Mouse (Mus musculus): Measurements from ENCODE around the gene Gm28048. TPM values are rescaled to one million over a fixed set of nuclear protein-coding genes. Genes with fewer than 3 reads are reported as not detected.
A peak's percentile ranks its signal among the peaks of the same experiment; 100 is the strongest.

The Gm28048 gene
- total and polyA plus RNA-seq, 3 experiments: 2.1 to 7.0 (median 5.2) TPM

DNA sequence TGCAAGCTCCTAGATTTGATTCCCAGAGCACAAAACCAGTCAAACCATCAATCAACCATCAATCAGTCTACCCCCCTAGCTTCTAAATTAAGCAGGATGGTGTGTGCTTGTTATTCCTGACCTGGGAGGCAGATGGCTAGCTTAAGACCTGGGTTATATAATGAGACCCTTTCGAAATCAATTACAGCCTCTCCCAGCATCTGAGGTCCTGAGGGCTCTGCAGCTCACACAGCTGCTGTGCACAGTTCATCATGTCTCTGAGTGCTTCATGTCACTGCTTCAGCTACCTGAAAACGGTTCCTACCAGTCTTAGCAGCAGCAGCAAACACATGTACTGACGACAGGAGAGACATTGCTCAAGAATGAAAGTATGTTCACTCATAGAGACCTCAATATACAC lies 88.8 kb downstream of the Gm28048 start:
- Histone ChIP-seq H3K9ac (ENCODE audit: low read depth, low read length) (no peak overlapping the region), H3K36me3 (ENCODE audit: control insufficient read depth, insufficient read depth, low read length) (no peaks in the 10 kb centered on the region), H3K4me3 (no peak overlapping the region), H3K4me1 (ENCODE audit: control insufficient read depth, insufficient read depth, low read length) (no peaks in the 10 kb centered on the region), H3K27ac (no peak overlapping the region), H3K27me3 (ENCODE audit: control insufficient read depth, insufficient read depth, low read length) (no peaks in the 10 kb centered on the region), H3K79me2 (replicated peaks; ENCODE audit: control insufficient read depth, insufficient read depth, low read length) (no peaks in the 10 kb centered on the region)
- intact Hi-C loops (cut with DNase I): no loop called here
- WGBS: 83% methylated on average over 3 of the region's 3 CpGs
- DNase-seq: no peak
- TF ChIP-seq POLR2A (IDR thresholded peaks at IDR 0.05; ENCODE audit: insufficient read depth, low read depth, low read length) (no peak), EP300 (IDR thresholded peaks at IDR 0.05; ENCODE audit: insufficient read depth, low read depth, low read length) (no peak), CTCF (IDR thresholded peaks at IDR 0.05) (no peak)

DNA sequence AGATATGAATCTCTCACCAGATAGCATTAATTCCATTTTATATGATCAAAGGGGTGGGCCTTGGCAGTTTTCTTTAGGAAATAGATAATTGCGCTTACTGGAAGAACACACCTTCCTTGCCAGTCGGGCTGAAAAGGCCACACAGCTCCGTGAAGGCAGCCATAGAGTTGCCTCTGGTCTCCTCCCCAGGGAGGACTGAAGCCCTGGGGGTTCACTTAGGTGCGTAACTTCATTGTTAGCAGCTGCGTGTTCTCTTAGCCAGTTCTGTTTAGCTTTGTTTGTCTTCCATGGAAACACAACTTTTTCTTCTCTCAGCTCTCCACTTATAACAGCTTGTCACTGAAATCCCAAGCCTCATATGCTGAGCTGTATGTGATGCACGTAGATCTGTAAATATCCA lies 89.4 kb downstream of the Gm28048 start:
- intact Hi-C loops (cut with DNase I): no loop called here
- no peaks in the 10 kb centered on the region for H3K27me3 ChIP-seq (ENCODE audit: control insufficient read depth, insufficient read depth, low read length)
- H3K4me1 ChIP-seq (ENCODE audit: control insufficient read depth, insufficient read depth, low read length): no peaks in the 10 kb centered on the region
- H3K4me3 ChIP-seq: no peak overlapping the region
- DNase-seq: no peak
- WGBS: 76% methylated on average over 6 of the region's 6 CpGs
- no peak overlapping the region for H3K9ac ChIP-seq (ENCODE audit: low read depth, low read length)
- no peak overlapping the region for H3K27ac ChIP-seq
- no peaks in the 10 kb centered on the region for H3K79me2 ChIP-seq (replicated peaks; ENCODE audit: control insufficient read depth, insufficient read depth, low read length)
- TF ChIP-seq EP300 (IDR thresholded peaks at IDR 0.05; ENCODE audit: insufficient read depth, low read depth, low read length) (no peak), CTCF (IDR thresholded peaks at IDR 0.05) (no peak), POLR2A (IDR thresholded peaks at IDR 0.05; ENCODE audit: insufficient read depth, low read depth, low read length) (no peak)
- H3K36me3 ChIP-seq (ENCODE audit: control insufficient read depth, insufficient read depth, low read length): no peaks in the 10 kb centered on the region

DNA sequence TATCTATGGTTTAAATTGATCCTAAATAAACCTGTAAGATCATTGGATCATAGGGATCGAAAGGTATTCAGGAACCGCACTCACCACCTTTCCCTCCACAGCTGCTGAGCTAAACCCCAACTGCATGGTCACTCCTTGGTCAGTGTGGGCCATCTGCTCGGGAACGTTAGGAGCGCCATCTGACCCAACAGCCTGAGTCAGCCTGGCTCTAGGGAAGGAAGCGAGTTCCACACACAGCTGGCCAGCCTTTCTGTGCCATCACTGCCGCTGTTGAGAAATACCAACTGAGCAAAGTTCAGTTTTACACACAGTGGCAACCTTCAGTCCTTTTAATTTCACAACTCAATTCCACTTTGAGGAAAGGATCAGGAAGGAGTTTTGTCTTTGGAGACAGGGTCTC lies 90.0 kb downstream of the Gm28048 start:
- H3K27ac ChIP-seq: no peak overlapping the region
- intact Hi-C loops (cut with DNase I): no loop called here
- no peaks in the 10 kb centered on the region for H3K4me1 ChIP-seq (ENCODE audit: control insufficient read depth, insufficient read depth, low read length)
- 83% methylated on average over 7 of the region's 7 CpGs for WGBS
- H3K4me3 ChIP-seq: no peak overlapping the region
- H3K27me3 ChIP-seq (ENCODE audit: control insufficient read depth, insufficient read depth, low read length): no peaks in the 10 kb centered on the region
- DNase-seq: peak in 1 of 2 experiments; percentile 21
- no peaks in the 10 kb centered on the region for H3K36me3 ChIP-seq (ENCODE audit: control insufficient read depth, insufficient read depth, low read length)
- no peaks in the 10 kb centered on the region for H3K79me2 ChIP-seq (replicated peaks; ENCODE audit: control insufficient read depth, insufficient read depth, low read length)
- TF ChIP-seq EP300 (IDR thresholded peaks at IDR 0.05; ENCODE audit: insufficient read depth, low read depth, low read length) (no peak), CTCF (IDR thresholded peaks at IDR 0.05) (no peak), POLR2A (IDR thresholded peaks at IDR 0.05; ENCODE audit: insufficient read depth, low read depth, low read length) (no peak)
- H3K9ac ChIP-seq (ENCODE audit: low read depth, low read length): no peak overlapping the region

DNA sequence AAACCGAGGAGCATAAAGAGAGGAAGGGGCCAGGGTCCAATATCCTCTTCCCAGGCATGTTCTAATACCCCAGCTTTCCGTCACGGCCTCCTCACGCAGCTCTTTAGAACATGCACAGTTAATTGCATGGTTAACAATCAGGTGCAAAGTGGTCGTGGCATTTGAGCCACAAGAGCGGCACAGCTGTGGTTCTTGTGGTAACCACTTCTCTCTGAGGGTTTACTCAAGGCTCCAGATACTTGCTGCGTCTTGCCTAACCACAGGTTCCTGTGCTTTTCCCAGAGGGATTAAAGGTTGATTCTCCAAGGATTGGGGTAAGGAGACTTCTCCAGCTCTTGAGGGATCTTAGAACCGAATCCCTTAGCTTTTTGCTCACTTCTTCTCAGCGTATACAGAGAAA lies 90.6 kb downstream of the Gm28048 start:
- no peaks in the 10 kb centered on the region for H3K27me3 ChIP-seq (ENCODE audit: control insufficient read depth, insufficient read depth, low read length)
- H3K4me3 ChIP-seq: no peak overlapping the region
- 86% methylated on average over 9 of the region's 9 CpGs for WGBS
- H3K9ac ChIP-seq (ENCODE audit: low read depth, low read length): no peak overlapping the region
- no peaks in the 10 kb centered on the region for H3K79me2 ChIP-seq (replicated peaks; ENCODE audit: control insufficient read depth, insufficient read depth, low read length)
- intact Hi-C loops (cut with DNase I): no loop called here
- no peaks in the 10 kb centered on the region for H3K4me1 ChIP-seq (ENCODE audit: control insufficient read depth, insufficient read depth, low read length)
- TF ChIP-seq CTCF (IDR thresholded peaks at IDR 0.05) (no peak), POLR2A (IDR thresholded peaks at IDR 0.05; ENCODE audit: insufficient read depth, low read depth, low read length) (no peak), EP300 (IDR thresholded peaks at IDR 0.05; ENCODE audit: insufficient read depth, low read depth, low read length) (no peak)
- no peaks in the 10 kb centered on the region for H3K36me3 ChIP-seq (ENCODE audit: control insufficient read depth, insufficient read depth, low read length)
- no peak for DNase-seq
- H3K27ac ChIP-seq: no peak overlapping the region

DNA sequence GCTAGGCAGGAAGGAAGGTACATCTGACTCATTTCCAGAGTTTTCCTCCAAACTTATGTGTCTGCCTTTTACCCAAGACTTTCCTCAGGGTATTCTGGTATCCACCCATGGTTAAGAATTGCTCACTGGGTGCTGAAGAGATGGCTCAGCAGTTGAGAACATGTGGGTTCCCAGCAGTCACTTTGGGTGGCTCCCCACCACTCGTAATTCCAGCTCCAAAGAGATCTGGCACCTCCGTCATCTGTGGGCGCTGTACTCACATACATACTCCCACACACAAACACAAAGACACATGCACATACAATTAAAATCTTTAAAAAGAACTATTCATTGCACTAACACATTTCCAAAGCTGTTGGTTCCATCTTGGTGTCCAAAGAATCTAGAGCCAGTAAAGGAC lies 92.7 kb downstream of the Gm28048 start:
- no peak for TF ChIP-seq CTCF (IDR thresholded peaks at IDR 0.05)
- TF ChIP-seq EP300 (IDR thresholded peaks at IDR 0.05; ENCODE audit: insufficient read depth, low read depth, low read length): no peak
- no peak for TF ChIP-seq POLR2A (IDR thresholded peaks at IDR 0.05; ENCODE audit: insufficient read depth, low read depth, low read length)
- no peak overlapping the region for H3K4me3 ChIP-seq
- H3K27ac ChIP-seq: no peak overlapping the region
- whole genome bisulfite sequencing: 77% methylated on average over 3 of the region's 3 CpGs
- H3K4me1 ChIP-seq (ENCODE audit: control insufficient read depth, insufficient read depth, low read length): no peaks in the 10 kb centered on the region
- no peaks in the 10 kb centered on the region for H3K36me3 ChIP-seq (ENCODE audit: control insufficient read depth, insufficient read depth, low read length)
- DNase-seq: no peak
- H3K9ac ChIP-seq (ENCODE audit: low read depth, low read length): no peak overlapping the region
- no peaks in the 10 kb centered on the region for H3K27me3 ChIP-seq (ENCODE audit: control insufficient read depth, insufficient read depth, low read length)
- intact Hi-C loops (cut with DNase I): no loop called here
- no peaks in the 10 kb centered on the region for H3K79me2 ChIP-seq (replicated peaks; ENCODE audit: control insufficient read depth, insufficient read depth, low read length)

GRCm38 (mm10) chr11:22886991-22887390 lies 94.9 kb downstream of the Gm28048 start:
- 64% methylated on average over 4 of the region's 4 CpGs for WGBS
- Histone ChIP-seq H3K9ac (ENCODE audit: low read depth, low read length) (no peak overlapping the region), H3K36me3 (ENCODE audit: control insufficient read depth, insufficient read depth, low read length) (no peaks in the 10 kb centered on the region), H3K79me2 (replicated peaks; ENCODE audit: control insufficient read depth, insufficient read depth, low read length) (no peaks in the 10 kb centered on the region), H3K27ac (no peak overlapping the region), H3K4me1 (ENCODE audit: control insufficient read depth, insufficient read depth, low read length) (no peaks in the 10 kb centered on the region), H3K4me3 (no peak overlapping the region), H3K27me3 (ENCODE audit: control insufficient read depth, insufficient read depth, low read length) (no peaks in the 10 kb centered on the region)
- DNase-seq: no peak
- no peak for TF ChIP-seq POLR2A (IDR thresholded peaks at IDR 0.05; ENCODE audit: insufficient read depth, low read depth, low read length)
- TF ChIP-seq CTCF (IDR thresholded peaks at IDR 0.05): no peak
- no peak for TF ChIP-seq EP300 (IDR thresholded peaks at IDR 0.05; ENCODE audit: insufficient read depth, low read depth, low read length)
- intact Hi-C loops (cut with DNase I): no loop called here
